8 mouse cellular contexts compared by ENCODE assay signal in genomic region chr11:45943108-45943705, GRCm38 (mm10). TPM values are rescaled to one million over a fixed set of nuclear protein-coding genes. Genes with fewer than 3 reads are reported as not detected.
A peak's percentile ranks its signal among the peaks of the same experiment; 100 is the strongest.
DNase-seq lines count a peak whose midpoint lies in the region; ATAC-seq lines count a peak whose summit lies in the region.

No protein-coding gene starts in this region.

- intact Hi-C loops in left cerebral cortex, postnatal 25 days (cut with DNase I), result loop anchor here (5.0 to 10.0 kb wide), 2 partner anchors 114 to 492 kb away; partner anchors contain the start of genes Adam19 and Med7

- no peaks in the 10 kb centered on the region for H3K27me3 ChIP-seq in kidney, embryonic 16.5 days (ENCODE audit: insufficient read depth, low read length)
- no peaks in the 10 kb centered on the region for H3K27me3 ChIP-seq in embryonic facial prominence, embryonic 11.5 days (ENCODE audit: control insufficient read depth, insufficient read depth, low read length)
- no peaks in the 10 kb centered on the region for H3K27me3 ChIP-seq in heart, embryonic 14.5 days (ENCODE audit: control insufficient read depth, insufficient read depth, low read length)
- no peaks in the 10 kb centered on the region for H3K27me3 ChIP-seq in neural tube, embryonic 14.5 days (ENCODE audit: control insufficient read depth, insufficient read depth, low read length)

- H3K36me3 ChIP-seq in kidney, embryonic 16.5 days (ENCODE audit: insufficient read depth, low read length), result peaks cover 4% of the 10 kb centered on the region; the same call in 1 of the 2 replicates
- no peaks in the 10 kb centered on the region; the same call in 1 of the 2 replicates for H3K36me3 ChIP-seq in embryonic facial prominence, embryonic 11.5 days (replicated peaks; ENCODE audit: control insufficient read depth, insufficient read depth, low read depth, low read length)
- 0 out of 2 replicates have a peak, but pooled peaks cover under 1% of the 10 kb centered on the region for H3K36me3 ChIP-seq in heart, embryonic 14.5 days (ENCODE audit: control insufficient read depth, insufficient read depth, low read length)
- no peaks in the 10 kb centered on the region for H3K36me3 ChIP-seq in neural tube, embryonic 14.5 days (ENCODE audit: control insufficient read depth, insufficient read depth, low read length)

- peaks cover 8% of the 10 kb centered on the region for H3K4me1 ChIP-seq in kidney, embryonic 16.5 days (ENCODE audit: insufficient read depth, low read length)
- H3K4me1 ChIP-seq in embryonic facial prominence, embryonic 11.5 days (ENCODE audit: control insufficient read depth, insufficient read depth, low read length), result no peaks in the 10 kb centered on the region
- peaks cover 8 to 18% of the 10 kb centered on the region in 2 experiments; a peak in 2 of 4 replicates for H3K4me1 ChIP-seq in heart, embryonic 14.5 days (ENCODE audit: control insufficient read depth in 2 of 2, insufficient read depth in 2 of 2, low read length in 2 of 2)
- peaks cover 9% of the 10 kb centered on the region; the same call in 1 of the 2 replicates for H3K4me1 ChIP-seq in neural tube, embryonic 14.5 days (ENCODE audit: control insufficient read depth, insufficient read depth, low read length)

- H3K9me3 ChIP-seq in kidney, embryonic 16.5 days (ENCODE audit: low read length), result no peaks in the 10 kb centered on the region
- no peaks in the 10 kb centered on the region for H3K9me3 ChIP-seq in embryonic facial prominence, embryonic 11.5 days (replicated peaks; ENCODE audit: control insufficient read depth, low read length)
- no peaks in the 10 kb centered on the region for H3K9me3 ChIP-seq in heart, embryonic 14.5 days (ENCODE audit: control insufficient read depth, low read length)
- no peaks in the 10 kb centered on the region for H3K9me3 ChIP-seq in neural tube, embryonic 14.5 days (ENCODE audit: control insufficient read depth, low read length)

- no peak overlapping the region for H3K9ac ChIP-seq in kidney, embryonic 16.5 days (replicated peaks; ENCODE audit: low read length)
- no peak overlapping the region for H3K9ac ChIP-seq in embryonic facial prominence, embryonic 11.5 days (replicated peaks; ENCODE audit: low read length)
- H3K9ac ChIP-seq in heart, embryonic 14.5 days (ENCODE audit: low read length), result peak overlapping the region; percentile 94
- peak overlapping the region; percentile 82; the same call in 1 of the 2 replicates for H3K9ac ChIP-seq in neural tube, embryonic 14.5 days (replicated peaks; ENCODE audit: low read depth, low read length)

- 57% methylated on average over 7 of the region's 7 CpGs for WGBS in kidney, embryonic 16.5 days
- WGBS in embryonic facial prominence, embryonic 11.5 days, result 73% methylated on average over 7 of the region's 7 CpGs
- WGBS in heart, embryonic 14.5 days, result 47% methylated on average over 7 of the region's 7 CpGs
- 48% methylated on average over 7 of the region's 7 CpGs for WGBS in neural tube, embryonic 14.5 days

- no peak for ATAC-seq in kidney, embryonic 16.5 days (ENCODE audit: low FRiP score, low TSS enrichment)
- no peak for ATAC-seq in embryonic facial prominence, embryonic 11.5 days (replicated peaks; ENCODE audit: insufficient number of reproducible peaks, low FRiP score, low TSS enrichment, low read depth)
- no peak for ATAC-seq in heart, embryonic 14.5 days (ENCODE audit: insufficient number of reproducible peaks, insufficient read depth, low FRiP score, low read depth)
- no peak for ATAC-seq in neural tube, embryonic 14.5 days (ENCODE audit: low read depth)

- no peak overlapping the region for H3K27ac ChIP-seq in kidney, embryonic 16.5 days (ENCODE audit: low read length)
- H3K27ac ChIP-seq in embryonic facial prominence, embryonic 11.5 days (replicated peaks; ENCODE audit: low read depth, low read length), result no peak overlapping the region
- H3K27ac ChIP-seq in heart, embryonic 14.5 days (replicated peaks in 1 of 2; ENCODE audit: control insufficient read depth in 1 of 2, insufficient read depth in 1 of 2, low read depth in 2 of 2, low read length in 2 of 2), result no peak overlapping the region
- no peak overlapping the region for H3K27ac ChIP-seq in neural tube, embryonic 14.5 days (ENCODE audit: low read depth, low read length)

- DNase-seq in kidney, postnatal 4 days, result no peak
- no peak for DNase-seq in embryonic facial prominence, embryonic 11.5 days (ENCODE audit: low spot score)
- DNase-seq in left cerebral cortex, postnatal 25 days (ENCODE audit: low spot score in 2 of 2), result peak; percentile 65 to 83
- no peak for DNase-seq in thymus, postnatal 14 days
- DNase-seq in kidney, postnatal 10 days, result no peak

- H3K4me2 ChIP-seq in kidney, embryonic 16.5 days (replicated peaks; ENCODE audit: low read depth, low read length), result peak overlapping the region; percentile 94
- peak overlapping the region; percentile 91 for H3K4me2 ChIP-seq in embryonic facial prominence, embryonic 11.5 days (ENCODE audit: low read depth, low read length)
- H3K4me2 ChIP-seq in heart, embryonic 14.5 days (ENCODE audit: low read length), result peak overlapping the region; percentile 95
- H3K4me2 ChIP-seq in neural tube, embryonic 14.5 days (ENCODE audit: low read depth, low read length), result peak overlapping the region; percentile 74

- peak overlapping the region; percentile 80 for H3K4me3 ChIP-seq in kidney, embryonic 16.5 days (ENCODE audit: low read length)
- H3K4me3 ChIP-seq in embryonic facial prominence, embryonic 11.5 days (ENCODE audit: low read depth, low read length), result 0 out of 2 replicates have a peak overlapping the region, but pooled peaks have one; percentile 1
- peak overlapping the region; percentile 65 to 94 for H3K4me3 ChIP-seq in heart, embryonic 14.5 days (ENCODE audit: control insufficient read depth in 1 of 2, insufficient read depth in 1 of 2, low read depth in 1 of 2, low read length in 2 of 2)
- H3K4me3 ChIP-seq in neural tube, embryonic 14.5 days (ENCODE audit: low read depth, low read length), result peak overlapping the region; percentile 94

RNA-seq across cellular contexts. Expression of gene Lsm11, which starts 1.5 kb away (rescaled TPM):
- 3.9 and 4.3 TPM in 2 replicates for polyA plus RNA-seq in kidney, embryonic 16.5 days (2015; fragmentation: Nextera tagmentation; extraction: Ambion mirVana)
- 8.0 and 8.6 TPM in 2 replicates for polyA plus RNA-seq in embryonic facial prominence, embryonic 11.5 days (2014; fragmentation: Nextera tagmentation; extraction: Ambion mirVana)
- polyA plus RNA-seq in heart, embryonic 14.5 days (2014; fragmentation: Nextera tagmentation; extraction: Ambion mirVana), result 9.4 and 9.8 TPM in 2 replicates
- total RNA-seq in left cerebral cortex, postnatal 25 days (2021), result 10 to 100 TPM; 31.0 to 33.3 TPM
- polyA plus RNA-seq in neural tube, embryonic 14.5 days (2014; fragmentation: Nextera tagmentation; extraction: Ambion mirVana), result 28.7 and 29.4 TPM in 2 replicates

RNA-seq across cellular contexts. Expression of gene Thg1l, which starts 12.1 kb away (rescaled TPM):
- polyA plus RNA-seq in kidney, embryonic 16.5 days (2015; fragmentation: Nextera tagmentation; extraction: Ambion mirVana), result 14.2 and 16.2 TPM in 2 replicates
- polyA plus RNA-seq in embryonic facial prominence, embryonic 11.5 days (2014; fragmentation: Nextera tagmentation; extraction: Ambion mirVana), result 13.8 and 14.8 TPM in 2 replicates
- 7.0 and 8.5 TPM in 2 replicates for polyA plus RNA-seq in heart, embryonic 14.5 days (2014; fragmentation: Nextera tagmentation; extraction: Ambion mirVana)
- 10 to 100 TPM; 12.4 to 12.7 TPM for total RNA-seq in left cerebral cortex, postnatal 25 days (2021)
- 9.6 and 11.5 TPM in 2 replicates for polyA plus RNA-seq in neural tube, embryonic 14.5 days (2014; fragmentation: Nextera tagmentation; extraction: Ambion mirVana)

RNA-seq across cellular contexts. Expression of gene Sox30, which starts 36.9 kb away (rescaled TPM):
- 0.13 and 0.16 TPM in 2 replicates for polyA plus RNA-seq in kidney, embryonic 16.5 days (2015; fragmentation: Nextera tagmentation; extraction: Ambion mirVana)
- polyA plus RNA-seq in embryonic facial prominence, embryonic 11.5 days (2014; fragmentation: Nextera tagmentation; extraction: Ambion mirVana), result 0.22 and 0.25 TPM in 2 replicates
- polyA plus RNA-seq in heart, embryonic 14.5 days (2014; fragmentation: Nextera tagmentation; extraction: Ambion mirVana), result 0.26 and 0.30 TPM in 2 replicates
- total RNA-seq in left cerebral cortex, postnatal 25 days (2021), result under 1 TPM; 0.16 to 0.27 TPM
- 0.11 and 0.12 TPM in 2 replicates for polyA plus RNA-seq in neural tube, embryonic 14.5 days (2014; fragmentation: Nextera tagmentation; extraction: Ambion mirVana)

Comparison
In these comparisons a context has a peak if more than half of its experiments do, and no peak if none do; other contexts are left out.
1. H3K4me3 ChIP-seq: peak in every context shown above with its lines; median percentile 94 in neural tube, embryonic 14.5 days; 80 in kidney, embryonic 16.5 days; 80 in heart, embryonic 14.5 days; 1 in embryonic facial prominence, embryonic 11.5 days.
2. H3K9ac ChIP-seq: peak in heart, embryonic 14.5 days (single experiment) and neural tube, embryonic 14.5 days (single experiment); none in kidney, embryonic 16.5 days (single experiment) and embryonic facial prominence, embryonic 11.5 days (single experiment).
3. DNase-seq: peak in left cerebral cortex, postnatal 25 days (2 of 2); none in kidney, postnatal 4 days (0 of 2), embryonic facial prominence, embryonic 11.5 days (single experiment), thymus, postnatal 14 days (single experiment) and kidney, postnatal 10 days (single experiment).
4. Peak in every context shown above with its lines, with median percentiles within 50 percentile points of each other: H3K4me2 ChIP-seq.